Mouse (Mus musculus) lung, adult 18-20 months (tissue): ENCODE results near the gene Cox7a1.
A peak's percentile ranks its signal among the peaks of the same experiment; 100 is the strongest.
"Not testable (repeated sequence)": the region's sequence is repeated elsewhere in the genome, so short reads cannot be mapped to it uniquely, and the experiment has no call there.

ENCODE experiments used
- DNase-seq, 2 experiments: peaks; one replicate each; pipeline ENCODE4 v3.0.0; 2022; ENCODE audit warnings: mixed read lengths in 2 of 2

Cox7a1 gene

GRCm38 (mm10) chr7:30193581-30194100 is 9.7 kb downstream of the Cox7a1 start:
- DNase-seq: peak; percentile 88

- peak in 1 of 2 experiments; percentile 27 for DNase-seq
Observed at GRCm38 (mm10) chr7:30194101-30194831, 10.3 kb downstream of the Cox7a1 start.

- peak; percentile 95 to 97 for DNase-seq
Observed at GRCm38 (mm10) chr7:30194884-30195283, 10.9 kb downstream of the Cox7a1 start.

- no peak for DNase-seq
Observed at GRCm38 (mm10) chr7:30195461-30195860, 11.5 kb downstream of the Cox7a1 start.

- DNase-seq: no peak
Observed at GRCm38 (mm10) chr7:30196171-30196570, 12.2 kb downstream of the Cox7a1 start.

- no peak for DNase-seq
Observed at GRCm38 (mm10) chr7:30197592-30198129, 13.7 kb downstream of the Cox7a1 start.

GRCm38 (mm10) chr7:30198481-30198971 is 14.6 kb downstream of the Cox7a1 start, which contains the start of gene Capns1:
Capns1 (minus strand) TSS chr7:30198811.
- DNase-seq: peak; percentile 62 to 77

GRCm38 (mm10) chr7:30199498-30200139 is 15.7 kb downstream of the Cox7a1 start:
- DNase-seq: no peak

GRCm38 (mm10) chr7:30200200-30200599 is 16.3 kb downstream of the Cox7a1 start:
- DNase-seq: no peak

GRCm38 (mm10) chr7:30200661-30201060 is 16.7 kb downstream of the Cox7a1 start:
- DNase-seq: not testable (repeated sequence)

- no peak for DNase-seq
Observed at GRCm38 (mm10) chr7:30202895-30203690, 19.1 kb downstream of the Cox7a1 start.

GRCm38 (mm10) chr7:30204380-30204779 is 20.4 kb downstream of the Cox7a1 start:
- no peak for DNase-seq

- peak; percentile 57 to 64 for DNase-seq
Observed at GRCm38 (mm10) chr7:30205383-30205782, 21.4 kb downstream of the Cox7a1 start.

- not testable (repeated sequence) for DNase-seq
Observed at GRCm38 (mm10) chr7:30206364-30206763, 22.4 kb downstream of the Cox7a1 start.

GRCm38 (mm10) chr7:30211025-30211424 is 27.1 kb downstream of the Cox7a1 start:
- no peak for DNase-seq

GRCm38 (mm10) chr7:30213881-30214280 is 29.9 kb downstream of the Cox7a1 start:
- DNase-seq: no peak

GRCm38 (mm10) chr7:30215875-30216274 is 31.9 kb downstream of the Cox7a1 start:
- DNase-seq: no peak

GRCm38 (mm10) chr7:30216723-30217151 is 32.8 kb downstream of the Cox7a1 start:
- peak; percentile 65 to 81 for DNase-seq

GRCm38 (mm10) chr7:30217277-30217676 is 33.3 kb downstream of the Cox7a1 start:
- no peak for DNase-seq

- DNase-seq: peak in 1 of 2 experiments; percentile 35
Observed at GRCm38 (mm10) chr7:30219293-30220007, 35.5 kb downstream of the Cox7a1 start.

GRCm38 (mm10) chr7:30220008-30220356 is 36.0 kb downstream of the Cox7a1 start:
- DNase-seq: no peak

GRCm38 (mm10) chr7:30221433-30221832 is 37.5 kb downstream of the Cox7a1 start:
- no peak for DNase-seq
